22 mouse cellular contexts compared by ENCODE assay signal in genomic region chr9:75634226-75634625, GRCm38 (mm10). TPM values are rescaled to one million over a fixed set of nuclear protein-coding genes. Genes with fewer than 3 reads are reported as not detected.
"Had no signal": no experiment of that assay in that cellular context is flagged by ENCODE, and none has a peak within 500 bp of the region (broad histone marks: within the 10 kb centered on the region; RNA-seq: fewer than 3 reads in every experiment).

No protein-coding gene starts in this region.

- DNase-seq: kidney, adult 11 months; kidney, adult 8-10 months; kidney, postnatal 10 days; kidney, postnatal 36 days; liver, postnatal 0 days; lung, embryonic 14.5 days; retina, postnatal 1 day; right cerebral cortex, postnatal 25 days; spleen, adult 18-20 months; thymus, adult 18-20 months; thymus, postnatal 4 days had no signal

- H3K36me3 ChIP-seq: midbrain, embryonic 12.5 days had no signal

- H3K27ac ChIP-seq: kidney, embryonic 15.5 days; limb, embryonic 12.5 days; limb, embryonic 15.5 days; liver, embryonic 14.5 days; macrophage; midbrain, embryonic 12.5 days had no signal

- H3K9ac ChIP-seq: kidney, embryonic 15.5 days; limb, embryonic 12.5 days; limb, embryonic 15.5 days; liver, embryonic 14.5 days; liver, postnatal 0 days; lung, embryonic 14.5 days; midbrain, embryonic 12.5 days had no signal

- H3K4me3 ChIP-seq: kidney, embryonic 15.5 days; limb, embryonic 12.5 days; limb, embryonic 15.5 days; midbrain, embryonic 12.5 days had no signal

- H3K4me1 ChIP-seq: midbrain, embryonic 12.5 days had no signal

- H3K4me2 ChIP-seq: kidney, embryonic 15.5 days; limb, embryonic 12.5 days; limb, embryonic 15.5 days; liver, embryonic 11.5 days; lung, embryonic 14.5 days; midbrain, embryonic 12.5 days had no signal

- ATAC-seq: liver, postnatal 0 days; lung, postnatal 0 days; midbrain, embryonic 16.5 days had no signal

- H3K9me3 ChIP-seq: kidney, embryonic 15.5 days; limb, embryonic 12.5 days; limb, embryonic 15.5 days; midbrain, embryonic 12.5 days had no signal

- H3K27me3 ChIP-seq: kidney, embryonic 15.5 days; limb, embryonic 12.5 days; limb, embryonic 15.5 days; midbrain, embryonic 12.5 days had no signal

RNA-seq across cellular contexts. Expression of gene Lysmd2, which starts 8.7 kb away (rescaled TPM):
- polyA plus RNA-seq: macrophage had no signal

RNA-seq across cellular contexts. Expression of gene Tmod2, which starts 23.1 kb away (rescaled TPM):
- total RNA-seq: megakaryocyte, adult 5-6 weeks had no signal
- polyA plus RNA-seq: macrophage had no signal

RNA-seq across cellular contexts. Expression of gene Scg3, which starts 49.6 kb away (rescaled TPM):
- total RNA-seq: megakaryocyte, adult 5-6 weeks; neutrophil, adult 5-6 weeks had no signal
- polyA plus RNA-seq: liver, postnatal 0 days; macrophage had no signal
